Mouse (Mus musculus) cerebellum, adult 2 months (tissue): ENCODE measurements around the gene Ncor1.

Source experiments
- CTCF ChIP-seq: fragments of 200-500 bp; IDR thresholded peaks from 2 replicates; pipeline ENCODE4 v1.5.1; 2011; ENCODE audit warnings: low read depth, mild to moderate bottlenecking, control low read depth, low read length, moderate library complexity, borderline replicate concordance; ENCODE audit not compliant: insufficient read depth
- POLR2A ChIP-seq: fragments of 200-500 bp; IDR thresholded peaks from 2 replicates; pipeline ENCODE4 v1.6.1; 2011; ENCODE audit warnings: low read length, control low read depth, borderline replicate concordance; ENCODE audit not compliant: insufficient read depth

DNA sequence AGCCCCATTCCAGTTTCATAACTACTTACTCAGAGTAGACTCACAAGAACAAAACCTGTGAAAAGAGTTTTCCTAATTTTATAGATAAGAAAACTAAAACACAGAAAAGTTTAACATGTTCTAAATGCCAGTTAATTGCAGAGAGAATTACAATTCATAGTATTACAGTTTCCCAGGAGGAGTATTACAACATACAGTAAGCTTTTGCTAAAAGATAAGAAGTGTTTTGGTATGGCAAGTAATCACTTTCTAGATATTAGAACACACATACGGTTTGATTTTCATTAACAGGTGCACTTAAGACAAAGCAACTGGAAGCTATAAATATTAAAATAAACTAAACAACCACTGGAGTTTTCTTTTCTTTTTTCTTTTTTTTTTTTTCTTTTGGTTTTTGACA, 3.1 kb downstream of the Ncor1 start:
- TF ChIP-seq POLR2A (no peak), CTCF (no peak)
